Mouse (Mus musculus) adrenal gland, postnatal 25 days (tissue): ENCODE measurements around the gene Klhl3. TPM values are rescaled to one million over a fixed set of nuclear protein-coding genes. Genes with fewer than 3 reads are reported as not detected.

Source experiments
- DNase-seq: peaks from one replicate; pipeline ENCODE4 v3.0.0; 2021; ENCODE audit warnings: mixed read lengths
- total RNA-seq: library from RNA; stranded (reverse); gene quantifications from 2 replicates; pipeline ENCODE4 v1.2.3, GENCODE M21; 2021

The Klhl3 gene
- total RNA-seq, 1 experiment from 2014 or later: 3.2 TPM

DNA sequence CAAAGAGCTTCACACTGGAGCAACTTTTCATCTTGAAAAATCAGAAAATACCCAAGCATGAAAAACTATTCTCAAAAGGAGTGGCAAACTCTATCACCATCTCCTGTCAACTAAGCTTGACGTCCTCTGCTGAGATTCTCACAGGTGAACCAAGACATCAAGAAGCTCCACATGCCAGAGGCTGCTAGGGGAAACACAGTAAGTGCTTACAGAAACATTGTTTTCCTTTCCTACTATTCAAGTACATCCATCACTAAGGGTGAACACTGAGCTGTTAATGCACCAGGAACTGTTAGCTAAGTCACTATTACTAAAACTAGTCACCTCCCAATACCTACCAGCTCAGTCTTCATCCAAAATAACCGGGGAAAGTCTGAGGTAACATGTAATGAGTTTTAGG, 11.6 kb upstream of the Klhl3 start:
- no peak for DNase-seq

DNA sequence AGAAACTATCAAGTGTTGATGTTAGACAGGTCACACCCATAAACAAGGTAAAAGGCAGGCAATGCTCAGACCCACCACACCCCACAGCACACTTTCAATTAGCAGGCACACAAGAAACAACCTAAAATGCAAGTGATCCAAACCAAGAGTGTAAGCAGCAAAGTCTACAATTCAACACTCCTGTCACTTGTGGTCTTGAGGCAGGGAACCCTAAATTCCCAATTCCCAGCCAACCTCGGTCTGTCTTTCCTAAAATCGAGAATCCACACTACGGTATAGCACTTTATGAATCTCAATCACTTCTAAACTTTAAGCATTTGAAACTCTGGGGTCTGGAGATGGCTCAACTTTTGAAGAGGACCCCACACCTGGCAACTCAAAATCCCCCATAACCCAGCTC, 10.9 kb upstream of the Klhl3 start:
- no peak for DNase-seq

DNA sequence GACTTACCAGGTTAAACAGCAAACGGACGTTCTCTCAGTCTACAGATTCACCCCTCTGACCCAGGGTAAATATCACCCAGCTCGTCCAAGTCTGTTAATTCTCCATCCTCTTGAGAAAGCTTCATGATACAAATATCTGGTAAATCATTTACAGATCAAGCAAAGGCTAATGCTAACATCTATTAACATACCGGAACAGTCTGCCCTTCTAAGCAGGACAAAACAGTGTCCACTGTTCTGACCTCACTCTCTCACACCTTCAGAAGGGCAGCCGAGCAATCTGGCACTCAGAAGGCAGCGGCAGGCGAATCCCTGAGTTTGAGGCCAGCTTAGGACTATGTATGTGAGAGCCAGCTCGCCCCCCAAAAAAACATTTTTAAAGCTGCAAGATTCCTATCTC, 10.0 kb upstream of the Klhl3 start:
- no peak for DNase-seq

DNA sequence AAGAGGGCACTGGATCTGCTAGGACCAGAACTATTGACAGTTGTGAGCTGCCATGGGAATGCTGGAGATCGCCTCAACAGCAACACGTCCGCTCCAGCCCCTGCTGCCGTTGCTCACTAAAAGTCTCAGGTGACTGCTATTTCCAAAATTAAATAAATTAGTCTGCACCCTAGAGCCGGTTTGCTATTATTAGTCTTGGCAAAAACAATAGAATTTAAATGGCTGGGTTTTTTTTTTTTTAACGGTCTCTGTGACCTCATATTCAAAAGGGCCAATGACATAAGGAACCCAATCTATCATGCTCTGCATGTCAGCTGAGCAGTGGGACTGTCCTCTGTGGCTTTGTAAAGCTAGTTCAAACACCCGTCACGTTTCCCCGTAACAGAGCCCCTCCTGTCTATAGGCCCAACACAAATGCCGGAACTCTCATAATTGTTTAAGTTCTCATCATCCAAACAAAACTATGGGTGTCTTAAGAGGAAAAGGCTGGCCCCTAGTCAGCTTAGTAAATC, 9.4 kb upstream of the Klhl3 start:
- DNase-seq: no peak

DNA sequence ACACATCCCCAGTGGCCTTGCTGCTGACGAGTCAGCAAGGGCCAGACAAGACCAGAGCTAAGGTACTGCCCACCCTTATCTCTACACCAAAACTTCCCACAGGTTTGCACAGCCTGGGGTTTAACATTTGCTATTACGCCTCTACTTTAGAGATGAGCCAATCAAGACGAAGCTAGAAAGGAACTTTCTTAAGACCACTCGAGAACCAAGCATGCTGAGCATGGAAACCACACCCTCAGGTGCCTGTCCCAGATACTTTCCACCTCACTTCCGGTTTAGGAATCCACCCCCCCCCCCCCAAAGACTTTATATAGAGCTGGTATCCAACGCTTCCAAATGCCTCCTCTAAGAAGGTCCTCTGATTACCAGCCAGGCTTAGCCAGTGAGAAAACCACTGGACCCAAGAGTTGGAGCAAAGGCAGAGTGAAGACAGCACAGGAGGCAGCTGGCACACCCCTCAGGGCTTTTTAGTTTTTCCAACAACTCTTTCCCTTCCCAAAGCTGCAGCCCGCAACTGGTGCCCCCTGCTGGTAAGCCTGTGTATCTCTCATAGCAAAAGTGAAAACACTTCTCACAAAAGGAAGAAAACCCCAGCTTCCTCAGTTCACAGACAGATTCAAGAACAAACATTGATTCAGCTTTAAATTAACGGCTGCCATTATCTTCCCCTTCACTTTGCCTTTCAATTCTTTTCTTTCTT, 4.1 kb upstream of the Klhl3 start:
- peak; percentile 82 for DNase-seq

DNA sequence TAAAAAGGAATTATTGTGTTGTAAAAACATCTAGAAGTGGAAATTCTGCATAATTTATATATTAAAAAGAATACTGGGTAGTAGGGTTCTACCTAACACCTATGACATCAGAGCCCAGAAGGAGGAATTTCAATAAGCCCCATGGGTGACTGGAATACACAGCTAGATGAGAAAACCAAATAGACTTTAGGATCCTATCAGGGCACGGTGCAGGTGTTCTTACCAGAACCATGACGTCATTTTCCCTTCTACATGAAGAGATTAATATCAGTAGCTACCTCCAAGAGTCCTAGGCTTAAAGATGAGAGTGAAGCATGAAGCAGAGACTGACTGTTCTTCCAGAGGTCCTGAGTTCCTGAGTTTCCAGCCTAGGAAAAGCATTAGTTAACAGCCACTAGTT, 3.4 kb upstream of the Klhl3 start:
- no peak for DNase-seq

DNA sequence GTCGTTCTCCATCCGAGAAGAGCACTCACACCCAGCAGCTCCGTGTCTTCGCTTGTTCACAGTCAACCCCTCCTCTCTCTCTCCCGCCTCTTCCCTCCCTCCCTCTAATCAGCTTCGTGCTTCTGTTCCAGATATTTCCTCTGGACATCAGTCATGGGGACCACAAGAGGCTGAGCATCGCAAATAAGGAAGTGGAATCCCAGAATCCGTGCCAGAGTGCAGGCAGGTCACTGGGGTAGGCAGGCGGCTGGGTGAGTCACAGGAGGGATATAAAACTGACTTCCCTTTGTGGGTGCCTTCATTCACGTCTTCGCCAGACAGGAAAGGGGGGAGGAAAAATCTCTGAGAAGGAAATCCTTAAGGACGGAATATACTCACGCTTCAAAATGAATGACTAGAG, 1.8 kb upstream of the Klhl3 start:
- no peak for DNase-seq

DNA sequence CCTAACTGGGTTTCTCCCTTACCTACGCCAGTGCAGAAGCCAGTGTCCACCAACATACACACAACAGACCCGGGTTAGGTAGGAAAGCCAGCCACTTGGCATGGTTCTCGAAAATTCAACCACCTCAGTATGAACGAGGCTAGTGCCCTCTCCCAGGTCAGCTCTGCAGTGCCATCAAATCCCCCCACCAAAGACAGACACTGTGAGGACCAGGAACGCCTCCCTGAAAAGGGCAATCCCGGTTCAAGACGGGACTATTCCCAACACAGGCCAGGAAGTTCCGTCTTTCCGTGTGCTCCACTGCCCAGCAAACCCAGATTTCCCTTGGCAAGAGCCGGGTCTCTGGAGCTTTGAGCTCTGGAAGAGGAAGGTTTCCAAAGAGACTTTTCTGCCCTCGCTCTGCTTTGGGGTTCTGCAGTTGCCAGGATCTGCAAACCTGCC, 771 bp downstream of the Klhl3 start:
- DNase-seq: no peak

DNA sequence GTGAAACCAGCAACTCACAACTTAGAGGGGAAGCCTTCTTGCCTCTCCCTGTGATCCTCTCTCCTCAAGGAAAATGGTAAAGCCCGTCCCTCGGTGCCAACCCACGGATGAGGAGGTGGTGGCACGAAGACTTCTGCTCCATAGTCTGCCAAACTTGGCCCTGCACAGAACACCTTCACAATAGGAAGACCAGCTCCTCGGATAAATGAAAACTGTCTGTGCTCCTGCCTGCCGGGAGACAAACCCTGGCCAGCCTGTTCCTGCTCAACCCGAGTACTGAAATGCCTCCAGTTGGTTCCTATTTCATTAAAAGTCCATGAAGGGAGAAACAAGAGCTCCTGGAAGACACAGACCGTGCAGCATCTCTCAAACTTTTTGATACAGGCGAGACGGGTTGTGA, 1.2 kb downstream of the Klhl3 start:
- DNase-seq: no peak

DNA sequence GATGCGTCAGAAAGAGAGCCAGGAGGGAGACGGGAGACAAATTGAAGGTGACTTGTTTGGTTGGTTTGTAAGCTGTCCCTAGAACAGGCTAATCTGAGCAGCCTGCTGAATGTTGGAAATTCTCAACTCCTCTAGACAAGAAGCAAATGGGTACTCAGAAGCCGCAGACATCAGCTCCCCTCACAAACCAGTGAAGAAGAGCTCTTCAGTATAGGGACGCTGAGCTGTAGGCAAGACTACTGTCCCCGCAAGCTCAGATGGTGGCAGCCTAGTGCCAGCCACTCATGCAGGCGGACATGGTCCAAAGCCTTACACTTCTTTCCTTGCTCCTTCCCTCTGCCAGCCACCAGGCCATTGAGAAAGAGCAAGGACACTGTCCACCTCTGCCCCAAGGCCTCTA, 2.1 kb downstream of the Klhl3 start:
- no peak for DNase-seq

DNA sequence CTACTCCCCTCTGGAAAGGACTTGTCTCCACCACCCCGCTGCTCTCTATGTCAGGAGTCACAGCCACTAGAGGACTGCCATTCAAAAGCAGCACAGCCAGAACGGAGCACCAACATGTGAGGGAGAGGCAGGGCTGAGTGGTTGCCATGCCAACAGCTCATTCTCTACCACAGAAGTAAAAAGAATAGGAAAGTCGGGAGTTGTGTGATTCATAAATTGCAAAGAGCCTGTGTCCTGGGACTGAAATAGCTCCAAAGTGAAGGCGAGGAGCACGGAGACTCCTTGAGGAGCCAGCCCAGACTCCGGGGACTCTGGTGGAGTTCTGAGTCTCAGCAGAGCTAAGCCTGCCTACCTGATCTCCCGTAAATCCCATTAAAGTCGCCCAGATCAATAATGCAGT, 22.7 kb downstream of the Klhl3 start:
- peak; percentile 32 for DNase-seq

DNA sequence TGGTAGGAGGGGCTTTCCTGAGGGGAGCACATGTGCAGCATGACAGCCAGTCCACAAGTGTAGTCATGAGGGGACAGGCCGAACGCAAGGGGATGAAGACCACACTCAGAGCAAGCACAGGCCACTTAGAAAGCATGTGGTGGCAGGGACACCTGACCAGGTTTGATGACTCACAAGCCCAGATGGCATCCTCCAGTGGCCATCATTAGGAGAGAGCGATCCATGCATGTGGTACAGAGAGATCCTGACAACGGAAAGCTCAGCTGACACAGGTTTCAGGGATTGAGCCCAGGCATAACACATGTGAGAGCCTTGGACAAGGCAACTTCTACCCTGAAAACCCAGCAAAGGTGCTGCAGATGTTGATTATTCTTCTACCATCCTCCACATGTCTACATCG, 29.0 kb downstream of the Klhl3 start:
- DNase-seq: no peak

DNA sequence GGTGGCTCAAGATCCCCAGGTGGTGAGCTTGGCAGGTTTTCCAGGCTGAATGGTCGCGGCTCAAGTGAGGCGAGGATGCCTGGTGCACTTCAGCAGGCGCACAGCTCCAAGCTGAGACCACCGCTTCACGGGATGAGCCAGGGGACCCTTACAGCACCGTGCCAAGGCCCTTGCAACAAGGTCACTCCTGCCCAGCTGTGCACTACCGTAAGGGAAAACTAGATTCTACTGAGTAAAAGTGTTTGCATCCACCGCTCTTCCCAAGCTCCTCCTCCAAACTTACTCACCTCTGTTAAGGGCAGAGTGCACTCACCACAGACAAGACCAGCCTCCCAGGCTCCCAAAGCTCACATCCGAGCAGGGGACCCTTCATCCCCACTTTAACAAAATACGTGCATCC, 29.9 kb downstream of the Klhl3 start:
- no peak for DNase-seq

DNA sequence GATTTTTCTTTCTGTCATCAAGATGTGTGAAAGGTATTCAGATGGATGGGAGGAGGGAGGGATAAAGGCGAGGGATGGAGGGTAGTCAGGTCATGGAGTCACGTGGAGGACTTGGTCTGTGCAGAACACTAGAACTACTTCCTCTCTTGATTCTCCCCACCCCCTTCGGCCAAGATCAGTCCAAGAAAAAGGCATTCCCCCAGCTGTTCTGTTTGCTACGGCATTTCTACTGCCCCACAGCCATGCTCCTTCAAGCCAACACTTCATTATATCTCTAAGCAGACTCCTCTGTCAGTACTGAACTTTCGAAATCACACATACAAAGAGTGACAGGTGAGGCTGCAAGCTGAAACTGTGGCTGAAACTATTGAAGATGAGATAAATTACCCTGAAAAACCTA, 30.3 kb downstream of the Klhl3 start:
- DNase-seq: no peak

DNA sequence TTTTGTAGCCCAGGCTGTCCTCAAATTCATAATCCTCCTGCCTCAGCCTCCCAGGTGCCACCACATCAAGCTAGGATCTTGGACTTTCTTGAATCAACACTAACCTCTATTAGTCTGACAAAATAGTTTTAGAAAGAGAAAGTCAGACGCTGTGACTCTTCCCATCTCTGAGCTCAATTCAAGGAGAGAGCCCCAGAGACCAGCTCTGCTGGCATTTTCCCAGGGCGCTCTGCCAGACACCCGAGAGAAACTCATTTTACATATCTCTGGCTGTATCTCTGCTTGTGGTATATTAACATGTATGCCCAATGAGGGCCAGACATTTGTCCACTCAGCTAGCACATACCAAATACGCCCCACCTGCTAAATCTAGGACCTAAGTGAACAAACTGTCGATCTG, 35.0 kb downstream of the Klhl3 start:
- peak; percentile 48 for DNase-seq

DNA sequence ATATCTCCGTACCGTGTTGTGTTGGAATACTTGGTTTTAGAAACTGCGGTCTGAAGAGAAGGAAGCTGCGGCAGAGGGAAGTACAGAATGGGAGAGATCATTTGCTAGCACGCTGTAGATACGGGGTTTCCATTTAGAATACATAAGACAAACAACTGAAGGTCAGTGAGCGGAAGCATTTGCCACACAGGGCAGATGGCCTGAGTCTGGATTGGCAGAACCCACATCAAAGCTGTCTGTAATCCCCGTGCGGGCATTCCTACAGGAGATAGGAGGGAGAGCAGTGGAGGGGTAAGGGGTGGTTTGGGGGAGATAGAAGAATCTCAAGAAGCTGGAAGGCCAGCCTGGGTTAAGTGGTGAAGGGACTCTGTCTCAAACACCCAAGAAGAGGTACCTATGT, 38.5 kb downstream of the Klhl3 start:
- DNase-seq: no peak

DNA sequence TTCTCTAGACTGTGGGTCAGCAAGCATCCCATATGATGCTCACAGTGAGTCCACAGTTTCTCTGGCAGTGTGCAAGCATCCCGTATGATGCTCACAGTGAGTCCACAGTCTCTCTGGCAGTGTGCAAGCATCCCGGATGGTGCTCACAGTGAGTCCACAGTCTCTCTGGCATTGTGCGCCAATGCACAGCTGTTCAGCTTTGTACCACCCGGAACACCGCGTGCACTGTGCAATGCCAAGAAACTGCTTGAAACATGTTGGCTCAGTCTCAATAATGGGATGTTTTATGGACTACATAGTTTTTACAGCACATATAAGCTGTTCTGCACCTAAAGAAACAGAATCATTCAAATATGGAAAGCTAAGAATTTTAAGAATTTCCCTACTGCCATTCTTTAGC, 38.9 kb downstream of the Klhl3 start:
- no peak for DNase-seq

DNA sequence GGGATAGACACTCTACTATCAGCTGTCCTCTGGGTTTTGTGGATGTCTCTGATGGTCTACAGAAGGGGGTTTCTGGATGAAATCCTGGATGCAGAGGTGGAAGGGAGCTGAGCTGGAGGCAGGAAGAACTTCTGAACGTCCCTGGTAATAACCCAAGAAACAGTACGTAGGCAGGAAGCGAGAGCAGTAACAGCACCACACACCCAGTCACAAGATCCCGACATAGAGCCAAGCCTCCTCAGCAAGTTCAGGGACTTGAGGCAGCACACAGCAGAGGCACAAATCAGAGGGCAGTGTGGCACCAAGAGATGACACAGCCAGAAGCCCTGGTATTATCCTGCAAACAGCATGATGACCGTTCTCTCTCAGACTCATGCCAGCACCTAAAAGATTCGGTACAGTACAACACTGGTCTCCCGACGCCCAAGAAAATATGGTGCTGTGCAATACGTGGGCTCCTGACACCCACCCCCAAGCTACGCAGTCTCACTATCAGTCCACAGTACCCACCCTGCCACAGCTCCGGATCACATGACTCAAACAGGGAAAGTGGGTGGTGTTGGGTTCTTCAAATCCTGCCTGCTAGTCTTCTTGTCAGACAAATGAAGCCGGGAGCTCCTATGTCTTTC, 40.0 kb downstream of the Klhl3 start:
- DNase-seq: no peak

DNA sequence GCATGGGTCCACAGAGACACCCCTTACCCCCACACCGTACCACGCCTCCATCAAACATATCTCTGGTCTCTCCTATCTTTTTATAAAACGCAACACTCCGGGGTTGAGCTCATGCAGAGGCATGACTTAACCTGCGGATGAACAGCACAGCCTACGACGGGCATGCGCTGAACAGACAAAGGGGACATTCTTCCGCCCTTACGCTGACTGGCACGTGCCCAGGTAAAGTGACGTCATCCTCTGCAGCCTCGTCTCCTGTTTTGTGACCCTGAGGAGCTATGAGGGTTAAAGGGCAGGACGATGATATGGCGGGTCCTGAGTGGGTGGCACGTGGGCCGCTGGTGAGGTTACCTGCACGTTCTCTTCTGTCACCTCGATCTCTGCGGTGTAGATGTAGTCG, 42.2 kb downstream of the Klhl3 start:
- DNase-seq: no peak

DNA sequence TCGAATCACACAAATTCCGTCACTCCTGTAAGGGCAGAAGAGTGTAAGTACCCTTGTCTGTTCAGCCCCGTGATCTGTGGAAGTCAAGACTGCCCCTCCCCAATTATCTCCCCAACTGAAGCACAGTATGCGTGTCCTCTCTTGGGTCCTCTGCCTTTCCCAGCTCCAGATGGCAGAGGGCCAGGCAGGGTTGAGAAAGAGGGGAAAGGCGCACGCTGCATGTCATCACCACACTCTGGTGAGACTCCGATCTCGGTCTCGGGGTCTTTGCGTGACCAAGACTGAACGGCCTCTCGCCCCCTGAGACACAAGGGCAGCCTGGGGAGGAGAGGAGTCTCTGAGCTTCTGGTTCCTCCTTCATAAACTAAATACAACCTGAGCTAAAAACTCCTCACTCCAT, 42.9 kb downstream of the Klhl3 start:
- DNase-seq: no peak

DNA sequence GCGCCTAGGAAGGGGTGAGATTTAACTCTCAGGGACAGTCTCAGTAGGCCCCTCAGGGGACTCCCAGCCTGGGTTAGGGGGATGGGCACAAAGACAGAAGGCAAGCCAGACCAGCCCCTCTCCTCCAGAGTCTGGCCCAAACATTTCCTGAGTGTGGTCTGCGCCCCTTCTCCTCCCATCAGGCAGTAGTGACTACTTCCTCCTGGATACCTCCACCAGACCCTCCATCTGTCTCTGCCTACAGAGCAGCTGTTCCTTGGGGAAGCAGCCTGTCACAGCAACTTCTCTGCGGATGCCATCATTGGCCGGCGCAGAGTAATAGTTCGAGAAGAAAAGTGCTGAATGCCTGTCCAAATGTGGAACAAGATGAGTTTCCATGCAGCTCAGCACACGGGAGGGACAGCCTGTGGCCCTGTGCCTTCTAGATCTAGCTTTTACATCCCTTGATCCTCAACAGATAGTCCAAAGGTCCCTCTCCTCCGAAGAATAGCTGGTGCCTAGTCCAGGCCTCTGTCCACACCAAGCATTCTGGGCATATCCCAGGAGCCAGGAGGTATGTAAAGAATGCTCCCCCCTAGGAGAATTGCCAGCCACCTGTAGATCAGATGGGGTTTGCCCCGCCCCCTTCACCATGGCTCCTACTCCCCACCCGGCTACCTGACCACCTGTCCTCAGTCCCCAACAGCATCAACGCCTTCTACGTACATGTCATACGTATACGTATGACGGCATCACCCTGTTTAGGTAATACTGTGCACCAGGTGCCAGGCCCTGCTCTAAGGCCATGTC, 44.8 kb downstream of the Klhl3 start:
- DNase-seq: no peak

DNA sequence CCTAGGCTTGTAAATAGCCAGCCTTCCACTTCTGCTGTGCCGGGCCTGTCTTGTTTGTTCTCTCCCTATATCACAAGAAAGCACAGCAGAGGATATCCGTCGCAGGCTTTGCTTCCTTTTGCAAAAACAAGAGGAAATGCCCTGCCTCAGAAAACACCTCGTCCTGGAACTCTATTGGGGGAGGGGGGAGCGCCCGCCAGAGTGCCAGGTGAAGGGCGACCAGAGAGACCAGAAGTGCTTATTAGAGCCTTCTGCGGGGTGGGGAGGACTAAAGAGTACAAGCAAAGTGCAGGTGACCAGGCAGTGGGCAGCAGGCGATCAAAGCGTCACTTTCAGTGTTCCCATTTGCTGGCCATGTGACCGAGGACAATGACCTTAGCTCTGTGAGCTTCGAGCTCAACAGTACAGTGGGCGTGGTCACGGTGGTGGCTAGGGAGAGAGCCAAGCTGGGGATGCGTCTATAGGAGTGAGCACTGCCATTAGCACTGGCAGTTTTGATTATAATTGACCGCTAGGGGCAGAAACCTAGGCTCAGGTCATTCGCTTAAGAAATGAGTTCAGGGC, 45.8 kb downstream of the Klhl3 start:
- peak; percentile 55 for DNase-seq
